Mouse (Mus musculus) right cerebral cortex, postnatal 25 days (tissue): ENCODE results near the gene Arhgap44.
A peak's percentile ranks its signal among the peaks of the same experiment; 100 is the strongest.

ENCODE experiments used
- DNase-seq: peaks from one replicate; pipeline ENCODE4 v3.0.0; 2022

Gene Arhgap44

GRCm38 (mm10) chr11:65162767-65163120 is at the start of gene Arhgap44:
Gene Arhgap44 (minus strand): TSS chr11:65162961.
- peak; percentile 81 for DNase-seq

- DNase-seq = no peak
These were observed 48.9 kb upstream of the Arhgap44 start for GRCm38 (mm10) chr11:65211701-65212100.

GRCm38 (mm10) chr11:65209441-65209840 is 46.7 kb upstream of the Arhgap44 start:
- DNase-seq = no peak

GRCm38 (mm10) chr11:65205306-65205705 is 42.5 kb upstream of the Arhgap44 start:
- no peak for DNase-seq

GRCm38 (mm10) chr11:65204651-65205050 is 41.9 kb upstream of the Arhgap44 start:
- DNase-seq = no peak

- no peak for DNase-seq
These were observed 40.3 kb upstream of the Arhgap44 start for GRCm38 (mm10) chr11:65203020-65203419.

GRCm38 (mm10) chr11:65202236-65202635 is 39.5 kb upstream of the Arhgap44 start:
- no peak for DNase-seq

- no peak for DNase-seq
These were observed 35.3 kb upstream of the Arhgap44 start for GRCm38 (mm10) chr11:65198026-65198425.

GRCm38 (mm10) chr11:65197280-65197679 is 34.5 kb upstream of the Arhgap44 start:
- peak; percentile 65 for DNase-seq

GRCm38 (mm10) chr11:65186974-65187373 is 24.2 kb upstream of the Arhgap44 start:
- DNase-seq = no peak

- no peak for DNase-seq
These were observed 22.4 kb upstream of the Arhgap44 start for GRCm38 (mm10) chr11:65185114-65185513.

GRCm38 (mm10) chr11:65170121-65170750 is 7.5 kb upstream of the Arhgap44 start:
- no peak for DNase-seq

- peak; percentile 35 for DNase-seq
These were observed 637 bp downstream of the Arhgap44 start for GRCm38 (mm10) chr11:65161881-65162766.

GRCm38 (mm10) chr11:65160991-65161880 is 1.5 kb downstream of the Arhgap44 start:
- DNase-seq = peak; percentile 38

GRCm38 (mm10) chr11:65159791-65160190 is 3.0 kb downstream of the Arhgap44 start, which contains the start of gene 1700086D15Rik:
Gene 1700086D15Rik (minus strand): TSS chr11:65159891.
- DNase-seq = no peak

GRCm38 (mm10) chr11:65158658-65158990 is 4.1 kb downstream of the Arhgap44 start:
- DNase-seq = no peak

- no peak for DNase-seq
These were observed 4.6 kb downstream of the Arhgap44 start for GRCm38 (mm10) chr11:65157966-65158657.

GRCm38 (mm10) chr11:65153006-65153405 is 9.8 kb downstream of the Arhgap44 start:
- no peak for DNase-seq

GRCm38 (mm10) chr11:65148441-65148840 is 14.3 kb downstream of the Arhgap44 start:
- DNase-seq = no peak

- no peak for DNase-seq
These were observed 19.8 kb downstream of the Arhgap44 start for GRCm38 (mm10) chr11:65142838-65143417.

GRCm38 (mm10) chr11:65139030-65139429 is 23.7 kb downstream of the Arhgap44 start:
- DNase-seq = no peak

GRCm38 (mm10) chr11:65137145-65137652 is 25.6 kb downstream of the Arhgap44 start:
- DNase-seq = no peak
